Mouse (Mus musculus) intestine, embryonic 15.5 days (tissue): ENCODE measurements at regions not wholly inside any gene's neighbourhood (a gene's known extent, or its start where the extent isn't known, plus 50 kb on each side); places are given as distances from the start of the nearest gene placed in this dataset.

Experiments
- ATAC-seq: fragments of 200-750 bp; cut with Nextera tagmentation; 2 replicates; pipeline ENCODE4 v1.8.0; 2017; ENCODE audit warnings: moderate TSS enrichment, moderate library complexity
- H3K27ac ChIP-seq: fragments of 300-500 bp; sonication (generic); 2 replicates; pipeline ENCODE4 v1.5.1; 2015; ENCODE audit warnings: mild to moderate bottlenecking, inconsistent platforms
- H3K27me3 ChIP-seq: fragments of 300-500 bp; sonication (generic); replicated peaks from 2 replicates; pipeline ENCODE4 v1.6.1; 2015; ENCODE audit warnings: inconsistent platforms
- H3K36me3 ChIP-seq: fragments of 300-500 bp; sonication (generic); 2 replicates; pipeline ENCODE4 v1.6.1; 2015; ENCODE audit warnings: inconsistent platforms
- H3K4me1 ChIP-seq: fragments of 300-500 bp; sonication (generic); replicated peaks from 2 replicates; pipeline ENCODE4 v1.6.1; 2015; ENCODE audit warnings: inconsistent platforms
- H3K4me2 ChIP-seq: fragments of 300-500 bp; sonication (generic); replicated peaks from 2 replicates; pipeline ENCODE4 v1.6.1; 2015; ENCODE audit warnings: mild to moderate bottlenecking, inconsistent platforms
- H3K4me3 ChIP-seq: fragments of 300-500 bp; sonication (generic); replicated peaks from 2 replicates; pipeline ENCODE4 v1.5.1; 2015; ENCODE audit warnings: inconsistent platforms
- H3K9ac ChIP-seq: fragments of 300-500 bp; sonication (generic); 2 replicates; pipeline ENCODE4 v1.6.1; 2015; ENCODE audit warnings: inconsistent platforms
- H3K9me3 ChIP-seq: fragments of 300-500 bp; sonication (generic); 2 replicates; pipeline ENCODE4 v1.6.1; 2016; ENCODE audit warnings: inconsistent platforms
- WGBS: fragments of 180-500 bp; shearing (Covaris S2); methylation state at CpG from one replicate; pipeline ENCODE4 v1.1.7; 2015; 5-methylcytosine and 5-hydroxymethylcytosine counted together

DNA sequence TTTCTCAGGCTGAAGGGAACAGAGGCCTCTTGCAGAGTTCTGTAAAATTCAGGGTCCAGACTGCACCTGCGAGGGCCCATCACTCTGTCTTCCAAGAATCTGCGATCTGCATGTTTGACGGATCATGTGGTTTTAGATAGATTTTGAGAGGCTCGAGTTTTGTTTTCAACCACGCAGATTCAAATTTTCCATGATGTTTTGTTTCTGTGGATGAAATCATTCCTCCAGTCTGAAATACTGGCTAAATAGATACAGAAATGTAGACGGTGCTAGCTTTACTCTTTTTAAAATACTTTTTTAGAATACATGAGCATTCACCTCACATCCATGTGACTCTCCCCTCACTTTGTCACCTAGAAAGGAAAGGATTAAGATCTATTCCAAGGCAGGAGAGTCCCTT, 188.0 kb downstream of the Cog6 start:
- Histone ChIP-seq H3K4me2 (no peak overlapping the region), H3K4me1 (no peaks in the 10 kb centered on the region), H3K9me3 (no peaks in the 10 kb centered on the region), H3K27ac (no peak overlapping the region), H3K27me3 (no peaks in the 10 kb centered on the region), H3K4me3 (no peak overlapping the region), H3K36me3 (no peaks in the 10 kb centered on the region), H3K9ac (no peak overlapping the region)
- whole genome bisulfite sequencing, result 90% methylated on average over 6 of the region's 6 CpGs
- ATAC-seq, result no peak

DNA sequence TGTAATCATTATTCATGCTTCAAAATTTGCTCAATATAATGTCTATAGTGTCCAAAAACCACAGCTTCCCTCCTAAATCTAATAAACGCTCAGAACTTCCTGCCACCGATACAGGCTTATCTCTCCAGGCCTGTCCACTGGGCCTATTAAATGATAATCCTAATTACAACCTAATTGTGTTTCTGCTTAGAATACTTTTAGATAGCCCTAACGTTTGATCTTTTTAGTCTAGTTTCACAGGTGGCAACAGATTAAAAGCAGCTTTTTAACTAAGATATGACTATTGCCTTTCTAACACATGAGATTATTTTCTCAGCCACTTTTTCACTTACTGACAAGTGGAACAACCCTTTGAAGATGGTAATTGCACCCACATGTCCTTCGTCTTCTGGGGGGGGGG, 188.6 kb downstream of the Cog6 start:
- Histone ChIP-seq H3K27me3 (no peaks in the 10 kb centered on the region), H3K9me3 (no peaks in the 10 kb centered on the region), H3K4me3 (no peak overlapping the region), H3K27ac (no peak overlapping the region), H3K4me1 (no peaks in the 10 kb centered on the region), H3K4me2 (no peak overlapping the region), H3K9ac (no peak overlapping the region), H3K36me3 (no peaks in the 10 kb centered on the region)
- no peak for ATAC-seq
- WGBS, result 51% methylated on average over 4 of the region's 4 CpGs

DNA sequence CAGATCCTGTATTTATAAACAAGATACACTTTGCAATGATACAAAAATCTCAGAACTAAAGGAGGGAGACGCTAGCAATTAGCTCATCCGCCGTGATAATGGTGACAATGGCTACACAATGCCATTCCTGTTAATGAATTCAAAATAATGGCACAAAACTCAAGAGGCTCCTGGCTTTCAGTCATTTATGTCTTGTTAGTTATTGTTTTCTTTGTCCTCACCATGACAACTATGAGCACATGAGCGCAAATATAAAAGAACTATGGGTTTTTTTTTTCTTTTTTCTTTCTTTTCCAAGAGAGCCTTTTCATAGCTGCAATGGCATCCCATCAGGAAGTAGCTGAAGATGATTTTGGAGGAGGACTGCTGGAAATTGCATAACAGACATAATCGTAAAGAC, 194.2 kb downstream of the Cog6 start:
- Histone ChIP-seq H3K9ac (no peak overlapping the region), H3K4me2 (no peak overlapping the region), H3K4me3 (no peak overlapping the region), H3K36me3 (no peaks in the 10 kb centered on the region), H3K27me3 (no peaks in the 10 kb centered on the region), H3K4me1 (no peaks in the 10 kb centered on the region), H3K9me3 (no peaks in the 10 kb centered on the region), H3K27ac (no peak overlapping the region)
- 88% methylated on average over 5 of the region's 5 CpGs for WGBS
- no peak for ATAC-seq

DNA sequence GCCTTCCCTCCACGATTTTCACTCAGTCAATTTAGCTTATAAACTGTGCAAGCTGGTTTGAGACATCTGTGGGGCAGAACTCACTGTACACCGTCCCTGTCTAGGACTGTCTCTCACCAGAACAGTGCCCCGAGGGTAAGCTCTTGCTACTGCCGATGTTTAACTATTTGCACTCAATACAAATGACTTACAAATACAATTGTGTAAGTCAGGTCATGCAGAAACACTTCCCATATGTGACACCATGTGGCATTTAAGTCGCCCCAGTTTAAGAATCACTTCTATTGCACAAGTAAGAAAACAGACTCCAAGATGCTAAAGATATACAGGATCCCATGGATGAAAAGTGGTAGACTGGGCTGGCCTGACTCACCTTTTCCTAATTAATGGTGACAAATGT, 195.6 kb downstream of the Cog6 start:
- no peak overlapping the region for H3K4me2 ChIP-seq
- no peaks in the 10 kb centered on the region for H3K27me3 ChIP-seq
- H3K36me3 ChIP-seq, result no peaks in the 10 kb centered on the region
- H3K4me3 ChIP-seq, result no peak overlapping the region
- ATAC-seq, result no peak
- H3K9ac ChIP-seq, result no peak overlapping the region
- H3K9me3 ChIP-seq, result no peaks in the 10 kb centered on the region
- H3K27ac ChIP-seq, result no peak overlapping the region
- H3K4me1 ChIP-seq, result no peaks in the 10 kb centered on the region
- WGBS, result 44% methylated on average over 5 of the region's 5 CpGs

DNA sequence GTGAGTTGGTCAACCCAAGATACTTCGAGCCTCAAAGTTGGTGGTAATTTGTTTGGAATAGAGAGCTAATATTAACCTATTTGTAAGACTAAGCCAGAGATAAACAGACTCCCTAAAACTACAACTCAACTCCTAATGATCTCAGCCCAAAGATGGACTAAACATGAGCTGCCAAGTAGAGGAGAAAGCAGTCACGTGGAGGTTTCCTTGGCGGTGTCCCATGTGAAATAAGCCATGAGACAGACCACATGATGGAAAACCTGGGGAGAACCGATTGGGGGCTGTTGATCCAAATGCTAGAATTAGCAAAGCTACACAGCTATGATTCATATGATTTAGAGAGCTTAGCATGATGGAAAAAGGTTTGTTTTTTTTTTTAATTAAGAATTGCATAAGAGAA, 198.6 kb downstream of the Cog6 start:
- Histone ChIP-seq H3K9me3 (no peaks in the 10 kb centered on the region), H3K27ac (no peak overlapping the region), H3K4me2 (no peak overlapping the region), H3K4me1 (no peaks in the 10 kb centered on the region), H3K36me3 (no peaks in the 10 kb centered on the region), H3K27me3 (no peaks in the 10 kb centered on the region), H3K9ac (no peak overlapping the region), H3K4me3 (no peak overlapping the region)
- ATAC-seq, result no peak
- WGBS, result 74% methylated on average over 4 of the region's 4 CpGs

DNA sequence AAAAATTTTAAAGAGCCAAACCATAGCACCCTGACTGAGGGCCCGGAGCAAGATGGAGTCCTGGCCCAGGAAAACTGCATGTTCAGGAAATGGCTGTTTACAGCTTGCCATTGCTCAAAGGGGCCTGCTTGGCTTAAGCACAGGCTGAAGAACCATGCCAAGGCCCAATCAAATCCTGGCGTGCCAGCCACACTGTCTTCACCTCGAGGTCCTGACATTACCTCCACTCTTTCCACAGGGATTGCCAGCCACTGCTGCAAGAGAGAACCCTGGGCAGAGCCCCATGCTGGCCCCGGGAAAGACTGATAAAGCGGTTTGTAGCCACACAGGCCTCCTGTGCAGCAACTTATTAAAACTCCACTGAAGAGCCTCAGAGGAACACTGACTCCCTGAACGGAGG, 199.6 kb downstream of the Cog6 start:
- no peak overlapping the region for H3K4me3 ChIP-seq
- no peaks in the 10 kb centered on the region for H3K4me1 ChIP-seq
- no peaks in the 10 kb centered on the region for H3K27me3 ChIP-seq
- H3K4me2 ChIP-seq, result no peak overlapping the region
- no peaks in the 10 kb centered on the region for H3K36me3 ChIP-seq
- no peak overlapping the region for H3K27ac ChIP-seq
- 76% methylated on average over 6 of the region's 6 CpGs for WGBS
- no peaks in the 10 kb centered on the region for H3K9me3 ChIP-seq
- no peak for ATAC-seq
- H3K9ac ChIP-seq, result no peak overlapping the region

DNA sequence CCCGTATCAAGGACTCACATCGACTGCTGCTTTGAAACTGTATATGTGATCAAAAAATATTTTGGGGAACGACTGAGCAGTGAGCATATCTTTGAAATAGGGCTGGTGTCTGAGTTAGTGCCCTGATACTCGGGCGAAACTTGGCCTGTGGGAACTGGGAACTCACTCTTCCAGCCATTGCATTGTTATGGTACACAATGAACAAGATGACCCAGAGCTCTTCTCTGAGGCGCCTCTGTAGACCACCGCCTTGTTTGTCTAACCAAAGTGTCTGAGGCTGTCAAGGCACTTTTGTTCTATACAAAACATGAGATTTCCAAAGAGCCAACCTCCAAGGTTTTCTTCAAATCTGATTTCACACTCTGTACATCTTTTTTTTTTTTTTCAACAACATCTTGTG, 201.5 kb downstream of the Cog6 start:
- H3K4me2 ChIP-seq, result no peak overlapping the region
- no peaks in the 10 kb centered on the region for H3K4me1 ChIP-seq
- H3K27me3 ChIP-seq, result no peaks in the 10 kb centered on the region
- H3K4me3 ChIP-seq, result no peak overlapping the region
- no peak for ATAC-seq
- no peaks in the 10 kb centered on the region for H3K36me3 ChIP-seq
- WGBS, result 85% methylated on average over 7 of the region's 7 CpGs
- H3K9me3 ChIP-seq, result no peaks in the 10 kb centered on the region
- no peak overlapping the region for H3K9ac ChIP-seq
- no peak overlapping the region for H3K27ac ChIP-seq

DNA sequence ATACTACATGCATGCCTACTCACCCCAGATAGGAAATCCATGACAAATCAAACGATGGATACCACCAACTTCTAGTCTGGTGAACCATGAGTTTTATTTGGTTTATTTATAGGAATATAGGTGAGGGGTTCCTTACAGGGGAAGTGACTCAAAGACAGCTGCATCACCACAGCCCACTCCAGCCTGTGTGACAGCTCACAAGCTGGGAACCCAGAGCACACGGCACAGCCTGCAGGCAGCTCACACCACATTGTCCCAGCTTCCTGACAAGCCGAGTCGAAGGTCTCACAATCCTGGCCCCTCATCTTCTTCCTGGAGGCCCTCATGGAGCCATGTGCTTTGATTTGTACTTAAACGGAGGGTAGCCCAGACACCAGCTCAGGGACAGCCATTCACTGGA, 214.7 kb downstream of the Cog6 start:
- Histone ChIP-seq H3K27me3 (no peaks in the 10 kb centered on the region), H3K4me2 (no peak overlapping the region), H3K4me1 (no peaks in the 10 kb centered on the region), H3K36me3 (no peaks in the 10 kb centered on the region), H3K9me3 (no peaks in the 10 kb centered on the region), H3K4me3 (no peak overlapping the region), H3K27ac (no peak overlapping the region), H3K9ac (no peak overlapping the region)
- WGBS, result 72% methylated on average over 5 of the region's 5 CpGs
- no peak for ATAC-seq

DNA sequence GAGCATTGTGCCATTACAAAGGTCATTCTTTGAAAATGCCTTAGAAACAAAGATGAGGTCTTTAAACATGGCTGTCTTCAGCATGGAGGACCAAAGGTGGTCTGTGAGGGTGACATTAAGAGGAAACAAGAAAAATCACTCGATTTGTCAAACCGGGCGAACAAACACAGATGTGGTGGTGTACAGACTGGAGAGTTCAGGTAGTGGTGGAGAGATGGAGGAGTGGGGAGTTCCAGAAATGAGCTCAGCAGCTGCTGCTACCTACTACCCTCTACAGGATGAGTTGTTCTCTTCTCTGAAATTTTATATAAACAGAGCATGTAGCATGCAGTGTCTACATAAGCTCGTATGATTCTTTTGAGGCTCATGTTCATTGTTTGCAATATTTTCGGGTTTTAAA, 215.6 kb downstream of the Cog6 start:
- WGBS, result 86% methylated on average over 5 of the region's 5 CpGs
- ATAC-seq, result no peak
- Histone ChIP-seq H3K36me3 (no peaks in the 10 kb centered on the region), H3K9me3 (no peaks in the 10 kb centered on the region), H3K4me1 (no peaks in the 10 kb centered on the region), H3K27ac (no peak overlapping the region), H3K4me3 (no peak overlapping the region), H3K27me3 (no peaks in the 10 kb centered on the region), H3K9ac (no peak overlapping the region), H3K4me2 (no peak overlapping the region)

DNA sequence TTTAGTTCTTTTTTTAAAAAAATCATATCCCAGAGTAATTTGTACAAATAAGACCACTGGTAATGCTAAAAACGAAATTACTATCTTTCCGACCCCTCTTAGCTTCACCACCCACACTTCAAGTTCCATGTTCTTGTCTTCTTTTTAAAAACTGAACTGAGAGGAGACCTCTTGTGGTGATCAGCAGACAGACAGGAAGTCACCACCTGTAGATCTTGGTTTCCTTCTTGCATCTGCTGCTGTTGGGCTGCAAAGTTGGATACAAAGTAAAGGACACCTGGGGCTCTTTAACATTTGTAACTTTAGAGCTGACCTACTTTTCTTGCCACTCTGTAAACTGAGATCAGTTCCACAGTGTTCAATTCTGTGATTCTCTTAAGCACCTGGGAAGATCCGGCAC, 216.4 kb downstream of the Cog6 start:
- Histone ChIP-seq H3K9me3 (no peaks in the 10 kb centered on the region), H3K4me1 (no peaks in the 10 kb centered on the region), H3K4me3 (no peak overlapping the region), H3K9ac (no peak overlapping the region), H3K27ac (no peak overlapping the region), H3K27me3 (no peaks in the 10 kb centered on the region), H3K36me3 (no peaks in the 10 kb centered on the region), H3K4me2 (no peak overlapping the region)
- WGBS, result 77% methylated on average over 3 of the region's 3 CpGs
- no peak for ATAC-seq

DNA sequence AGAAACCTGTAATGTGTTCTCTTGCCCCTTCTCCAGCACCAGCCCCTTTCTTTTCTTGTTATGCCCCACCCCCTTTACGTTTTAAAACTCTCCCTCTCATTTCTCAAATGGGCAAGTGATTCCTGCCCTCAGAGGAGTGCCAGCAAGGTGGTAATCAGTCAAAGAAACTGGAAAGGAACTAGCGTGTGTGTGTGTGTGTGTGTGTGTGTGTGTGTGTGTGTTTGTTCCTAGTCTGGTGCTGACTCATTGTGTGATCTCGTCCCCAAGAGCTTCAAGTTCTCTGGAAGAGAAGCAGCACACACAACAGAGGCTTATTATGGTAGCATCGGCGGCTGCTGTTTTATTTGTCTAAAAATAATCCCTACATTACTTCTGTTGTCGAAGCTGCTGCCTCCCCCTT, 219.2 kb downstream of the Cog6 start:
- no peak overlapping the region for H3K9ac ChIP-seq
- ATAC-seq, result no peak
- WGBS, result 30% methylated on average over 6 of the region's 6 CpGs
- no peaks in the 10 kb centered on the region for H3K9me3 ChIP-seq
- no peak overlapping the region for H3K4me2 ChIP-seq
- no peaks in the 10 kb centered on the region for H3K36me3 ChIP-seq
- H3K27me3 ChIP-seq, result no peaks in the 10 kb centered on the region
- no peak overlapping the region for H3K4me3 ChIP-seq
- H3K4me1 ChIP-seq, result no peaks in the 10 kb centered on the region
- no peak overlapping the region for H3K27ac ChIP-seq

DNA sequence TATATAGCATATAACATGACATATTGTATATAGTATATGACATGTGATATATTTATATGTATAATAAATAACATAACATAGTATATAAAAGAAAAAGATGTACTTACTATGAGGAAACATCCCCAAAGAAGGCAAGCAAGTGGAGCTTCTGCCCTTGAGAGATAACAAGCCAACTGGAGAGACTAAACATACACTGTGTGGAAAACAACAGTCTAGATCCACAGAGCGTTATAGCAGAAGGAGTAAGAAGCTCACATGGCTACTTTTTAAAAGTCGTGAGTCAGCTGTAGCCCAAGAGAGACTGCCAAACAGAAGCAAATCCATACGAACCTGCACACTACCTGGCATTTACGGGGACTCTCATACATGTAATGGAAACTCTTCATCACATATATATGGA, 219.9 kb downstream of the Cog6 start:
- H3K4me2 ChIP-seq, result no peak overlapping the region
- H3K4me3 ChIP-seq, result no peak overlapping the region
- H3K9ac ChIP-seq, result no peak overlapping the region
- no peaks in the 10 kb centered on the region for H3K36me3 ChIP-seq
- no peak overlapping the region for H3K27ac ChIP-seq
- no peaks in the 10 kb centered on the region for H3K27me3 ChIP-seq
- H3K9me3 ChIP-seq, result no peaks in the 10 kb centered on the region
- 80% methylated on average over 4 of the region's 4 CpGs for WGBS
- no peaks in the 10 kb centered on the region for H3K4me1 ChIP-seq
- no peak for ATAC-seq

DNA sequence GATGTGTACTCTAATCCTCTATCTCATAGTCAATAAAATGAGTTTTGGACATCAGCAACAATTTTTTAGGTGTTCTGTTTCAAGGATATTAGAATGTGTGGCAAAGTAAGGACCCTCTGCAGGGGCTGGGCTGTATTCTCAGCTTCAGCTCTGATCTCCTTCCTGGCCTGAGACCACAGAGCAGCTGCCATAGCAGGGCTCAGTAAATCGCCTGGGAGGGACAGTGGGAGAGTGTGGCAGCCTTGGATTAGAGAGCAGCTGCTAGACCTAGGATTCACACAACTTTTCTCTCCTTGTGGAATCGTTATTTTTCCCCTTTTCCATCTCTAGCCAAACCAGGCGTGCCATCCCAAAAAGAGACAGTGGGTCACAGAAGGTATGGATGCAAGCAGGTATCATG, 222.8 kb downstream of the Cog6 start:
- 74% methylated on average over 3 of the region's 3 CpGs for WGBS
- Histone ChIP-seq H3K4me1 (no peaks in the 10 kb centered on the region), H3K27me3 (no peaks in the 10 kb centered on the region), H3K4me2 (no peak overlapping the region), H3K9ac (no peak overlapping the region), H3K9me3 (no peaks in the 10 kb centered on the region), H3K36me3 (no peaks in the 10 kb centered on the region), H3K27ac (no peak overlapping the region), H3K4me3 (no peak overlapping the region)
- ATAC-seq, result no peak

DNA sequence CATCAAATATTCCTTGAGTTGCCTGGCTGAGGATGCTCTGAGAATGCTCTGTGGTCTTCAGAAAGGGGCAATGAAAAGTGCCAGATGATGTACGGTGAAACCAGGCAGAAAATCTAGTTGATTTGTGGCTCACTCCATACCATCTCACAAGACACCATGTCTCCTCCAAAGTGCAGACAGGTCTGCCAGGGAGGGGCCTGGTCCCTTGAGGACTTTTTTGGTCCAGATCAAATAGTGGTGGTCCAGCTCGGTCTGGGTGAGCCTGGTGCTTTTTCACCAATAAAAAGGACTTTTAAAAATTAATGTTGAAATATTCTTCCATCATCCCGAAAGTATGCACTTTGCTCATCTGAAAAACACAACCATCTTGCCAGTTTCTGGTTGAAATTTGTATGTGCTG, 224.2 kb downstream of the Cog6 start:
- H3K4me1 ChIP-seq, result no peaks in the 10 kb centered on the region
- no peak for ATAC-seq
- no peak overlapping the region for H3K4me2 ChIP-seq
- no peak overlapping the region for H3K9ac ChIP-seq
- no peaks in the 10 kb centered on the region for H3K36me3 ChIP-seq
- H3K4me3 ChIP-seq, result no peak overlapping the region
- no peak overlapping the region for H3K27ac ChIP-seq
- H3K9me3 ChIP-seq, result no peaks in the 10 kb centered on the region
- H3K27me3 ChIP-seq, result no peaks in the 10 kb centered on the region
- 86% methylated on average over 3 of the region's 3 CpGs for WGBS
